Mouse (Mus musculus) kidney, adult 2 months (tissue): ENCODE measurements around the gene Mettl26.

ENCODE experiments used
- CTCF ChIP-seq: fragments of 200-500 bp; conservative IDR thresholded peaks from 2 replicates; pipeline ENCODE4 v1.5.1; 2011; ENCODE audit warnings: low read depth, mild to moderate bottlenecking, control low read depth, low read length, moderate library complexity, mixed read lengths; ENCODE audit not compliant: insufficient read depth, insufficient read length
- POLR2A ChIP-seq: fragments of 200-500 bp; IDR thresholded peaks from one replicate; pipeline ENCODE4 v1.6.1; 2011; ENCODE audit warnings: low read depth, low read length, control low read depth

DNA sequence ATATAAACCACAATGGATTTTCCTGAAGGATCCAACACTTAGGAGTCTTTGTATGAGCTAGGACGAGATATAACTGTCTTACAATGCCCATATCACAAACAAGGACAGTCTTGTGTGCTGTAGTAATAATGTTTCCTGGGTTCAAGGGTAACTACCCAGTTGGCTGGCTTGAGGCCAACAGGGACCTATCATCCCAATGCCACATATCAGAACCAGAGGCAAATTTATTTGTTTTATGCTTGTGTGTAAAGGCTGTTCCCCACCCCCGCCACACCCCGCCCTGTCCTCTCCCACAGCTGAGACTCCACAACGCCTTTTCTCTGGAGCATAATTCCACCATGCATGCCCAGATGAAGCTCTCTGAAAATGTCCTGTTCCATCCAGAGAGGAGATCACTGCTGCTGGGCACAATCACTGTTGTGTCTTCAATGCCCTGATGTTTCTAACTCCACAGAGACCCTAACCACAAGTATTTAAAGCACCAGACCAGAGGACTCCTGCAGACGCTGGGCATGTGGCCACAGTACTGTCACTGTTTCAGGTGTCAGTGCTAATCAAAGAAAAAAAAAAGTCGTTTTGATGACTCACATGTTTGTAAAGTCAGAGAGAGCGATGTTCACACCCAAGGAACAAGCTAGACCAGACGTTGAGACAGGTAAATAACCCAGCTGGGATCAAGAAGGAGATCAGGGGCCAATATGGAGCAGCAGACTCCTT lies 42.2 kb downstream of the Mettl26 start:
- TF ChIP-seq CTCF = no peak
- TF ChIP-seq POLR2A = no peak
